ENCODE assay signal across 11 mouse cellular contexts in the genomic region with DNA sequence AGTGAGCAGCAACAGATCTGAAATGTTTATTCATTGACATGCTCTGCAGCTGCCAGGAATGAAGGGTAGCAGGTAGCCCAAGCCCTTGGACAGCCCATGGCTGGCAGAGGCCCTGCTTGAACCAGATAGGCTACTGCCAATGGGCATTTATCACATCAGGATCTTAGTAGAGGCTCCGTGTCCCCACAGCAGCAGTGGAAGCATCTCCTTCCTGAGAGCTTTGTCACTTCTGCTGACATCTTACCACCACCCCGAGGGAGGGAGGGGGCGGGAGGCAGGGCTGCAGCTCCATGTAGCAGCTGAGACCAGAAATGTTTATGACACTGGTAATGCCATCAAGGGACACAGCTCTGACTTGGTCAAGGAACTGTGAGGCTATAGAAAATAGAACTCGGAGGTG. TPM values are rescaled to one million over a fixed set of nuclear protein-coding genes. Genes with fewer than 3 reads are reported as not detected.
DNase-seq lines count a peak whose midpoint lies in the region; ATAC-seq and TF ChIP-seq lines count a peak whose summit lies in the region.
"Had no signal": no experiment of that assay in that cellular context is flagged by ENCODE, and none has a peak within 500 bp of the region (broad histone marks: within the 10 kb centered on the region; RNA-seq: fewer than 3 reads in every experiment).

No protein-coding gene starts in this region.

- H3K27ac ChIP-seq in neural tube, embryonic 12.5 days, result no peak overlapping the region
- H3K27ac ChIP-seq in neural tube, embryonic 15.5 days (replicated peaks), result no peak overlapping the region
- peak overlapping the region; percentile 71; the same call in 1 of the 2 replicates for H3K27ac ChIP-seq in intestine, postnatal 0 days (ENCODE audit: low read depth, low read length)
- H3K27ac ChIP-seq in thymus, adult 2 months (ENCODE audit: control insufficient read depth, insufficient read depth, low read length), result peak overlapping the region; percentile 91
- H3K27ac ChIP-seq in forebrain, embryonic 11.5 days (ENCODE audit: low read depth, low read length), result no peak overlapping the region

- no peak for TF ChIP-seq CTCF in intestine, postnatal 0 days (IDR thresholded peaks at IDR 0.05; ENCODE audit: low read depth)
- no peak for TF ChIP-seq CTCF in thymus, adult 2 months (IDR thresholded peaks at IDR 0.05; ENCODE audit: borderline replicate concordance, control insufficient read depth, extremely low read depth, insufficient read depth, low read length, poor library complexity)

- ATAC-seq in neural tube, embryonic 12.5 days (ENCODE audit: low FRiP score, low read depth), result no peak
- ATAC-seq in neural tube, embryonic 15.5 days (ENCODE audit: low FRiP score), result no peak
- ATAC-seq in intestine, postnatal 0 days, result no peak
- no peak for ATAC-seq in forebrain, embryonic 11.5 days (replicated peaks; ENCODE audit: low FRiP score)

- peak; percentile 88 for DNase-seq in heart, adult 11 months
- no peak for DNase-seq in heart, postnatal 25 days (ENCODE audit: low spot score)
- peak; percentile 47 for DNase-seq in thymus, adult 2 months
- DNase-seq in adrenal gland, postnatal 14 days, result no peak
- no peak for DNase-seq in forebrain, embryonic 11.5 days (ENCODE audit: low spot score)

- no peaks in the 10 kb centered on the region for H3K9me3 ChIP-seq in neural tube, embryonic 12.5 days
- no peaks in the 10 kb centered on the region for H3K9me3 ChIP-seq in neural tube, embryonic 15.5 days (replicated peaks)
- H3K9me3 ChIP-seq in intestine, postnatal 0 days (ENCODE audit: control insufficient read depth), result no peaks in the 10 kb centered on the region
- no peaks in the 10 kb centered on the region for H3K9me3 ChIP-seq in forebrain, embryonic 11.5 days (ENCODE audit: control insufficient read depth, low read length)

- peaks cover 37% of the 10 kb centered on the region for H3K4me1 ChIP-seq in neural tube, embryonic 12.5 days
- peaks cover 45% of the 10 kb centered on the region for H3K4me1 ChIP-seq in neural tube, embryonic 15.5 days
- peaks cover 9% of the 10 kb centered on the region; the same call in 1 of the 2 replicates for H3K4me1 ChIP-seq in intestine, postnatal 0 days (replicated peaks; ENCODE audit: control insufficient read depth, insufficient read depth, low read length)
- peaks cover 56% of the 10 kb centered on the region for H3K4me1 ChIP-seq in thymus, adult 2 months (replicated peaks; ENCODE audit: control insufficient read depth, insufficient read depth, low read length)
- peaks cover 5% of the 10 kb centered on the region for H3K4me1 ChIP-seq in forebrain, embryonic 11.5 days (replicated peaks; ENCODE audit: control insufficient read depth, insufficient read depth, low read length)

- H3K4me2 ChIP-seq in neural tube, embryonic 12.5 days (replicated peaks), result peak overlapping the region; percentile 72
- H3K4me2 ChIP-seq in neural tube, embryonic 15.5 days, result no peak overlapping the region
- peak overlapping the region; percentile 76; the same call in 1 of the 2 replicates for H3K4me2 ChIP-seq in intestine, postnatal 0 days (replicated peaks; ENCODE audit: low read depth)
- no peak overlapping the region for H3K4me2 ChIP-seq in forebrain, embryonic 11.5 days (ENCODE audit: low read depth, low read length, severe bottlenecking)

- peaks cover 24% of the 10 kb centered on the region for H3K27me3 ChIP-seq in neural tube, embryonic 12.5 days (replicated peaks)
- peaks cover 24% of the 10 kb centered on the region for H3K27me3 ChIP-seq in neural tube, embryonic 15.5 days (replicated peaks)
- no peaks in the 10 kb centered on the region for H3K27me3 ChIP-seq in intestine, postnatal 0 days (replicated peaks; ENCODE audit: control insufficient read depth, insufficient read depth, low read length)
- H3K27me3 ChIP-seq in thymus, adult 2 months (ENCODE audit: control insufficient read depth, insufficient read depth, low read length), result no peaks in the 10 kb centered on the region; the same call in 1 of the 2 replicates
- peaks cover 22% of the 10 kb centered on the region for H3K27me3 ChIP-seq in forebrain, embryonic 11.5 days (ENCODE audit: control insufficient read depth, insufficient read depth, low read length)
- H3K27me3 ChIP-seq: Patski had no signal

- H3K9ac ChIP-seq in neural tube, embryonic 12.5 days, result no peak overlapping the region; the same call in 1 of the 2 replicates
- no peak overlapping the region for H3K9ac ChIP-seq in neural tube, embryonic 15.5 days (replicated peaks)
- H3K9ac ChIP-seq in intestine, postnatal 0 days (ENCODE audit: low read depth, low read length), result no peak overlapping the region
- no peak overlapping the region for H3K9ac ChIP-seq in forebrain, embryonic 11.5 days (ENCODE audit: low read length)

- 84% methylated on average over 4 of the region's 4 CpGs for WGBS in neural tube, embryonic 12.5 days
- 76% methylated on average over 4 of the region's 4 CpGs for WGBS in neural tube, embryonic 15.5 days
- 81% methylated on average over 4 of the region's 4 CpGs for WGBS in intestine, postnatal 0 days
- WGBS in thymus, adult 2 months, result 44% methylated on average over 4 of the region's 4 CpGs
- WGBS in forebrain, embryonic 11.5 days, result 85% methylated on average over 4 of the region's 4 CpGs

- intact Hi-C loops in heart, postnatal 25 days (cut with DNase I), result loop anchor here (2.0 kb wide), 1 partner anchor 76 kb away; a partner anchor contains a TSS

- no peak for TF ChIP-seq POLR2A in thymus, adult 2 months (IDR thresholded peaks at IDR 0.05; ENCODE audit: control insufficient read depth, extremely low read depth, insufficient read depth, low read length, poor library complexity)

- H3K36me3 ChIP-seq in neural tube, embryonic 12.5 days, result peaks cover 6% of the 10 kb centered on the region; the same call in 1 of the 2 replicates
- peaks cover 9% of the 10 kb centered on the region for H3K36me3 ChIP-seq in neural tube, embryonic 15.5 days
- peaks cover 22% of the 10 kb centered on the region; the same call in 1 of the 2 replicates for H3K36me3 ChIP-seq in intestine, postnatal 0 days (ENCODE audit: control insufficient read depth, insufficient read depth)
- no peaks in the 10 kb centered on the region; the same call in 1 of the 2 replicates for H3K36me3 ChIP-seq in thymus, adult 2 months (ENCODE audit: control insufficient read depth, insufficient read depth, low read length)
- H3K36me3 ChIP-seq in forebrain, embryonic 11.5 days (ENCODE audit: control insufficient read depth, insufficient read depth, low read length), result no peaks in the 10 kb centered on the region

- no peak overlapping the region for H3K4me3 ChIP-seq in neural tube, embryonic 12.5 days
- no peak overlapping the region for H3K4me3 ChIP-seq in neural tube, embryonic 15.5 days (replicated peaks)
- H3K4me3 ChIP-seq in intestine, postnatal 0 days (ENCODE audit: low read depth, low read length), result no peak overlapping the region
- H3K4me3 ChIP-seq in thymus, adult 2 months (ENCODE audit: control insufficient read depth, insufficient read depth, low read length), result no peak overlapping the region
- no peak overlapping the region for H3K4me3 ChIP-seq in forebrain, embryonic 11.5 days (ENCODE audit: low read depth, low read length)

RNA-seq across cellular contexts. Expression of a gene that starts 6.9 kb away (rescaled TPM):
- total RNA-seq in heart, postnatal 25 days (2021), result under 1 TPM in 1 of 2 experiments, not detected in 1; 0.34 TPM
- polyA plus RNA-seq in neural tube, embryonic 12.5 days (2016; fragmentation: Nextera tagmentation; extraction: Ambion mirVana), result 1.6 and 2.0 TPM in 2 replicates
- polyA plus RNA-seq in neural tube, embryonic 15.5 days (2015; fragmentation: Nextera tagmentation; extraction: Ambion mirVana), result 1.8 and 3.3 TPM in 2 replicates
- polyA plus RNA-seq in intestine, postnatal 0 days (2015; fragmentation: Nextera tagmentation; extraction: Ambion mirVana), result 0.55 and 0.56 TPM in 2 replicates
- polyA plus RNA-seq in thymus, adult 2 months (2012; rRNA removed), result 82.1 and 85.2 TPM in 2 replicates
- 2.4 TPM in 1 of 2 replicates, not detected in the other for total RNA-seq in adrenal gland, postnatal 14 days (2021)
- 1.1 and 1.9 TPM in 2 replicates for polyA plus RNA-seq in forebrain, embryonic 11.5 days (2014; fragmentation: Nextera tagmentation; extraction: Ambion mirVana)
- total RNA-seq: layer of hippocampus, postnatal 10 days had no signal

RNA-seq across cellular contexts. Expression of a gene that starts 19.2 kb away (rescaled TPM):
- total RNA-seq in heart, postnatal 25 days (2021), result under 1 TPM in 1 of 2 experiments, not detected in 1; 0.23 TPM
- 0.52 and 0.81 TPM in 2 replicates for polyA plus RNA-seq in neural tube, embryonic 12.5 days (2016; fragmentation: Nextera tagmentation; extraction: Ambion mirVana)
- polyA plus RNA-seq in neural tube, embryonic 15.5 days (2015; fragmentation: Nextera tagmentation; extraction: Ambion mirVana), result 0.19 and 0.89 TPM in 2 replicates
- polyA plus RNA-seq in intestine, postnatal 0 days (2015; fragmentation: Nextera tagmentation; extraction: Ambion mirVana), result 0.14 and 0.35 TPM in 2 replicates
- 68.9 and 81.3 TPM in 2 replicates for polyA plus RNA-seq in thymus, adult 2 months (2012; rRNA removed)
- total RNA-seq in adrenal gland, postnatal 14 days (2021), result 0.56 and 3.4 TPM in 2 replicates
- 0.53 and 0.75 TPM in 2 replicates for polyA plus RNA-seq in forebrain, embryonic 11.5 days (2014; fragmentation: Nextera tagmentation; extraction: Ambion mirVana)

RNA-seq across cellular contexts. Expression of a gene that starts 26.4 kb away (rescaled TPM):
- not detected for total RNA-seq in heart, postnatal 25 days (2021)
- 0.20 TPM in 1 of 2 replicates, not detected in the other for polyA plus RNA-seq in neural tube, embryonic 12.5 days (2016; fragmentation: Nextera tagmentation; extraction: Ambion mirVana)
- 0.64 TPM in 1 of 2 replicates, not detected in the other for polyA plus RNA-seq in neural tube, embryonic 15.5 days (2015; fragmentation: Nextera tagmentation; extraction: Ambion mirVana)
- 2.1 and 2.6 TPM in 2 replicates for polyA plus RNA-seq in intestine, postnatal 0 days (2015; fragmentation: Nextera tagmentation; extraction: Ambion mirVana)
- polyA plus RNA-seq in thymus, adult 2 months (2012; rRNA removed), result 2.4 and 3.5 TPM in 2 replicates
- total RNA-seq in adrenal gland, postnatal 14 days (2021), result 0.70 TPM in 1 of 2 replicates, not detected in the other
- polyA plus RNA-seq in forebrain, embryonic 11.5 days (2014; fragmentation: Nextera tagmentation; extraction: Ambion mirVana), result 0.23 and 0.33 TPM in 2 replicates
- polyA plus RNA-seq: neural tube, embryonic 11.5 days had no signal

RNA-seq across cellular contexts. Expression of a gene that starts 40.2 kb away (rescaled TPM):
- total RNA-seq in heart, postnatal 25 days (2021), result 10 to 100 TPM; 77.3 to 81.8 TPM
- polyA plus RNA-seq in neural tube, embryonic 12.5 days (2016; fragmentation: Nextera tagmentation; extraction: Ambion mirVana), result 129 and 133 TPM in 2 replicates
- 118 and 137 TPM in 2 replicates for polyA plus RNA-seq in neural tube, embryonic 15.5 days (2015; fragmentation: Nextera tagmentation; extraction: Ambion mirVana)
- 219 and 222 TPM in 2 replicates for polyA plus RNA-seq in intestine, postnatal 0 days (2015; fragmentation: Nextera tagmentation; extraction: Ambion mirVana)
- 65.6 and 68.4 TPM in 2 replicates for polyA plus RNA-seq in thymus, adult 2 months (2012; rRNA removed)
- 209 and 225 TPM in 2 replicates for total RNA-seq in adrenal gland, postnatal 14 days (2021)
- polyA plus RNA-seq in forebrain, embryonic 11.5 days (2014; fragmentation: Nextera tagmentation; extraction: Ambion mirVana), result 117 and 121 TPM in 2 replicates

RNA-seq across cellular contexts. Expression of a gene that starts 40.4 kb away (rescaled TPM):
- 1 to 10 TPM; 2.4 to 2.7 TPM for total RNA-seq in heart, postnatal 25 days (2021)
- 20.2 and 20.6 TPM in 2 replicates for polyA plus RNA-seq in neural tube, embryonic 12.5 days (2016; fragmentation: Nextera tagmentation; extraction: Ambion mirVana)
- polyA plus RNA-seq in neural tube, embryonic 15.5 days (2015; fragmentation: Nextera tagmentation; extraction: Ambion mirVana), result 31.9 and 35.6 TPM in 2 replicates
- 5.8 and 6.0 TPM in 2 replicates for polyA plus RNA-seq in intestine, postnatal 0 days (2015; fragmentation: Nextera tagmentation; extraction: Ambion mirVana)
- polyA plus RNA-seq in thymus, adult 2 months (2012; rRNA removed), result 9.5 and 10.8 TPM in 2 replicates
- total RNA-seq in adrenal gland, postnatal 14 days (2021), result 5.8 and 6.5 TPM in 2 replicates
- polyA plus RNA-seq in forebrain, embryonic 11.5 days (2014; fragmentation: Nextera tagmentation; extraction: Ambion mirVana), result 16.3 and 20.4 TPM in 2 replicates

Comparison
In these comparisons a context has a peak if more than half of its experiments do, and no peak if none do; other contexts are left out.
1. DNase-seq: peak in heart, adult 11 months (single experiment) and thymus, adult 2 months (single experiment); none in heart, postnatal 25 days (single experiment), adrenal gland, postnatal 14 days (single experiment) and forebrain, embryonic 11.5 days (single experiment).
2. H3K4me2 ChIP-seq: peak in neural tube, embryonic 12.5 days (single experiment) and intestine, postnatal 0 days (single experiment); none in neural tube, embryonic 15.5 days (single experiment) and forebrain, embryonic 11.5 days (single experiment).
3. H3K27ac ChIP-seq: peak in intestine, postnatal 0 days (single experiment) and thymus, adult 2 months (single experiment); none in neural tube, embryonic 12.5 days (single experiment), neural tube, embryonic 15.5 days (single experiment) and forebrain, embryonic 11.5 days (single experiment).
4. RNA of a gene that starts 6.9 kb away (polyA plus RNA-seq): 82.1 to 85.2 TPM in thymus, adult 2 months; 1.6 to 2.0 TPM in neural tube, embryonic 12.5 days, 1.1 to 1.9 TPM in forebrain, embryonic 11.5 days, 1.8 to 3.3 TPM in neural tube, embryonic 15.5 days and 0.55 to 0.56 TPM in intestine, postnatal 0 days; every median in the first group is over 10 times any median in the second.
5. RNA of a gene that starts 19.2 kb away (polyA plus RNA-seq): 68.9 to 81.3 TPM in thymus, adult 2 months; 0.52 to 0.81 TPM in neural tube, embryonic 12.5 days, 0.53 to 0.75 TPM in forebrain, embryonic 11.5 days, 0.14 to 0.35 TPM in intestine, postnatal 0 days and 0.19 to 0.89 TPM in neural tube, embryonic 15.5 days; every median in the first group is over 10 times any median in the second.